Mouse (Mus musculus): ENCODE measurements around the gene Pfdn6.
A peak's percentile ranks its signal among the peaks of the same experiment; 100 is the strongest.

- TF ChIP-seq POLR2A (IDR thresholded peaks at IDR 0.05; ENCODE audit: borderline replicate concordance, insufficient read depth, low read length) = no peak
- peak; percentile 92 for TF ChIP-seq CTCF (IDR thresholded peaks at IDR 0.05; ENCODE audit: borderline replicate concordance, insufficient read depth, low read depth, low read length)
Observed at GRCm38 (mm10) chr17:33890533-33891059, 49.5 kb downstream of the Pfdn6 start, which contains the start of gene Kifc1.
